Mouse (Mus musculus) ES-E14 (cell line): ENCODE results near the gene B3gntl1.

Source experiments
- CHD2 ChIP-seq: IDR thresholded peaks from 2 replicates; pipeline ENCODE4 v1.6.1; 2014; ENCODE audit warnings: mild to moderate bottlenecking, low read depth, low read length, inconsistent platforms
- HCFC1 ChIP-seq: IDR thresholded peaks from 2 replicates; pipeline ENCODE4 v1.6.1; 2012; ENCODE audit warnings: low read length, inconsistent platforms, borderline replicate concordance; ENCODE audit not compliant: insufficient read depth
- MAFK ChIP-seq: IDR thresholded peaks from 2 replicates; pipeline ENCODE4 v1.6.1; 2014; ENCODE audit warnings: mild to moderate bottlenecking, low read depth, low read length, inconsistent platforms; ENCODE audit not compliant: insufficient read depth
- ZC3H11A ChIP-seq: IDR thresholded peaks from 2 replicates; pipeline ENCODE4 v1.6.1; 2012; ENCODE audit warnings: low read depth, mild to moderate bottlenecking, inconsistent platforms, low read length, borderline replicate concordance
- ZNF384 ChIP-seq: IDR thresholded peaks from 2 replicates; pipeline ENCODE4 v1.6.1; 2012; ENCODE audit warnings: low read depth, low read length, inconsistent platforms

GRCm38 (mm10) chr11:121722434-121722833 lies 49.5 kb upstream of the B3gntl1 start:
- TF ChIP-seq ZC3H11A = no peak
- no peak for TF ChIP-seq ZNF384
- TF ChIP-seq MAFK = no peak
- no peak for TF ChIP-seq CHD2
- no peak for TF ChIP-seq HCFC1
